Mouse (Mus musculus): ENCODE data around the gene Dhx37. TPM values are rescaled to one million over a fixed set of nuclear protein-coding genes. Genes with fewer than 3 reads are reported as not detected.

The Dhx37 gene
- total RNA-seq (2021), result 10 to 100 TPM; 12.2 to 12.7 TPM

DNA sequence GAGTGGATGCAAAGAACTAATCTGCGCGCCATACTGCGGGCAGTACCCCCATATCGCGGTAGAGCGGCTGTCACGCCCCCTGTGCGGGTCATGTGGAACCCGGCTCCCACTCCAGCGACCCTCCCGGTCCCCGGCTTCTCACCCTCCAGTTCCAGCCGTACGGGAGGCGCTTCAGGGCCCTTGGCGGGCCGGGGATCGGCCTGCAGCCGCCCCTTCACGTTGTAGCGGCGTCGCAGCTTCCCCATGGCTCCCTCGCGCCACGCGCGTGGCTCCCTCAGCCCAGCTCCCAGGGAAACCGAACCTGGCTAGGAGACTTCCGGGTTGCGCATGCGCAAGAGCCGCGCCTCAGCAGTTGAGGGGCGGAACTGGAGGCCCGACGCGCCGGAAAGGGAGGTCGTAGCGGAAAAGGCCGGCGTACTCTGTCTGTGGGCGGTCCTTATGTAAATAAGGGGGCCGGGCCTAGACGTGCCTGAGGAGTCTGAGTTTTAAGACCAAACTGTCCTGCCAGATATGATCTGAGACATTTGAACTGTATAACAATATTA is at the start of gene Dhx37:
Dhx37 (minus strand) TSS at position 329 of the 545 bp plus-strand sequence.
- DNase-seq, result peak; percentile 91 to 93

DNA sequence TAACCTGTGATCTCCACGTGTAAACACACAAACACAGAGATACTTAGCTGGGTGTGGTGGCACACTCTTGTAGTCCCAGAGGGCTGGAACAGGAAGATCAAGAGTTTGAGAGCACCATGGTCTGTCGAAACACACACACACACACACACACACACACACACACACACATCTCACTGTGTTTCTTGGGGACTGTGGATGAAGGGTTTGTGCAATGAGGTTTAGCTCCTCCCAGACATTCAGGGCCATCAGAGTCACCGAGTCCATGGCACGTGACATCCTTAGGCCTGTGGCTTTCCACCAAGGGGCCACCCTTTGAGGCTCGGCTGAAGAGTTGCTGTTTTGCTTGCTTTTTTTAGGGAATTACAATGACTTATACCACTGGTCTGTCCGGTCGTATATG is 48.6 kb upstream of the Dhx37 start:
- no peak for DNase-seq

- no peak for DNase-seq
Measured at GRCm38 (mm10) chr5:125480434-125481231, 46.7 kb upstream of the Dhx37 start.

GRCm38 (mm10) chr5:125479376-125479775 is 45.5 kb upstream of the Dhx37 start:
- no peak for DNase-seq

- no peak for DNase-seq
Measured at GRCm38 (mm10) chr5:125478037-125478436, 44.1 kb upstream of the Dhx37 start.

DNA sequence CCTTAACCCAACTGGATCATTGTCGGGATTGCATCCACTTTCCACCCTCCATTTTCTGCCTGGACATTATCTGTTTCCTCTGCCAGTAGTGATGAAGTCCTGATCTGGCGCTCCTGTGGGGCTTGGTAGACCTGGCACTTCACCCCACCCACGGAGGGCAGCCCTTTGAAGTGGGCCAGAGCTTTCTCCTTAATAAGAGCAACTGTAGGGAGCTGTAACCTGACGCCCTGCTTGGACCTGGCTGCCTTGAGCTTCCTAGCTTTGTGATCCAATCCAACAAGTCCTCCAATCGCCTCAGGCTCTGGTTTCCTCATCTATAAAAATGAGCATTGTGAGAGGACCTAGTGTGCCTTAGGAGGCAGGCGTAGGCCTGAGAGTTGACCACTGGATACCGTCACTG is 43.6 kb upstream of the Dhx37 start:
- no peak for DNase-seq

GRCm38 (mm10) chr5:125476799-125477198 is 42.9 kb upstream of the Dhx37 start:
- no peak for DNase-seq

DNA sequence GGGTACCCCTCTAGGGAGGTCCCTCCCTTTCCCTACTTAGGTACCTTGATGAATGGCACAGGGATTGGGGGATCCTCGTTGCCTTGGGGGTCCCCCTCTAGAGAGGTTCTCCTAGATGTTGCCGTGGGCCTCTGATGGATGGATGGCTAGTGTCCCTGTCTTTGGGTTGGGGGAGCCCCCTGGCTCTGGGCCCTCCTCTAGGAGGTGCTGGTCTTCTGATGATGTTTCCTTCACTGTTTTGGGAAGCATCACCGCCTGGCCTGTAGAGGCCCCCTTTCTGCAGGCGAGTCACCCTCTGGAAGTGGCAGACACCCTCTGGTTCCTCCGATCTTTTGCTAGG is 42.3 kb upstream of the Dhx37 start:
- no peak for DNase-seq

DNA sequence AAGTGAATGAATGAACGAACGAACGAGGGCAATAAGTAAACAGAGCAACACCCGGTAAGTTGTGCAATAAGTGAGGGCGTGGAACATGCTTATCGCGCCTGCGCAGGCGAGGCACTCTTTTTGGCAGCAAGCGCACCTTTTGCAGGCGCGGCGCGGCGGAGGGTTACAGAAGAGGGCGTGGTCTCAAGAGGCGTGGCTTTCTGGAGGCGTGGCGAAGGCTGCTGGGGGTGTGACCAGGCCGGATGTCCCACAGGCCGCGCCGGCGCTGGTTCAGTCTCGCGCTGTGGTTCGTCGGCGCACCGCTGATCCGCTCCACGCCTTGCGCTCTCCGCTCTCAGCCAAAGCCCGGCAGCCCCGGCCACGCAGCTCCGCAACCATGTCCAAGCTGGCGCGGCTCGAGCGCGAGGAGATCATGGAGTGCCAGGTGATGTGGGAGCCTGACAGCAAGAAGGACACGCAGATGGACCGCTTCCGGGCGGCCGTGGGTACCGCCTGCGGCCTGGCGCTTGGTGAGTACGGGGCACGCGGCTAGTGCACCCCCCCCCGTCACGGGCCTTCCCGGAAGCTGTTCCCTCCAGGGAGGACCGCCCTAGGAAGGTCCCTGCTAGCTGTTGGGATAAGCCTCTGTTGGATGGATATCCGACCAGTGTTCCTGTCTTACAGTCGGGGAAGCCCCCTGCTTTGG is 41.8 kb upstream of the Dhx37 start, which contains the start of gene Aacs:
Aacs (plus strand) TSS at position 214 of the 685 bp plus-strand sequence.
- peak; percentile 97 to 98 for DNase-seq

- no peak for DNase-seq
Measured at GRCm38 (mm10) chr5:125475030-125475429, 41.1 kb upstream of the Dhx37 start.

DNA sequence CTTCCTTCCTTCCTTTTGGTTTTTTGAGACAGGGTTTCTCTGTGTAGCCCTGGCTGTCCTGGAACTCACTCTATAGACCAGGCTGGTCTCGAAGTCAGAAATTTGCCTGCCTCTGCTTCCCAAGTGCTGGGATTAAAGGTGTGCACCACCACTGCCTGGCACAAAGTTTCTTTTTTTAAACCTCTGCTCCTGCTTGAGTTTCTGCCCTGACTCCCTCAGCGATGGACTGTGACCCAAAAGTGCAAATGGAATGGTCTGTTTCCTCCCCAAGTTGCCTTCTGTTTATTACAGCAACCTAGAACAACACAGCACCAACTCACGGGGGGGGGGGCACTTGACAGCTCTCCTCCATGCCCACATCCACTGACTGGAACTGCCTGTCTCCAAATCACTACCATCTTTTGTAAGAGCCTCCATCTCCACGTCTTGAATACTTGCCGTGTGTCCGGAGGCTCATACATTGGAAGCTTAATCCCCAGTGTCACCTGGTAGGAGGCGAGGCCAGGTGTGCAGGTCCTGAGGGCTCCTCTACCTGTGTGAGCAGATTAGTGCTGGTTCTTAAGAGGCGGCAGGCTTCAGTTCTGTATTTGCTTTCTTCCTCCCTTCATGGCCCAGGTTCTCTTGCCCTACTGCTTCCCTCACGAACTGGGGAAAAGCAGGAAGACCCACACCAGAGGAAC is 39.0 kb upstream of the Dhx37 start:
- DNase-seq, result no peak

- DNase-seq, result no peak
Measured at GRCm38 (mm10) chr5:125470713-125471112, 36.8 kb upstream of the Dhx37 start.

- DNase-seq, result no peak
Measured at GRCm38 (mm10) chr5:125467261-125467660, 33.3 kb upstream of the Dhx37 start.

DNA sequence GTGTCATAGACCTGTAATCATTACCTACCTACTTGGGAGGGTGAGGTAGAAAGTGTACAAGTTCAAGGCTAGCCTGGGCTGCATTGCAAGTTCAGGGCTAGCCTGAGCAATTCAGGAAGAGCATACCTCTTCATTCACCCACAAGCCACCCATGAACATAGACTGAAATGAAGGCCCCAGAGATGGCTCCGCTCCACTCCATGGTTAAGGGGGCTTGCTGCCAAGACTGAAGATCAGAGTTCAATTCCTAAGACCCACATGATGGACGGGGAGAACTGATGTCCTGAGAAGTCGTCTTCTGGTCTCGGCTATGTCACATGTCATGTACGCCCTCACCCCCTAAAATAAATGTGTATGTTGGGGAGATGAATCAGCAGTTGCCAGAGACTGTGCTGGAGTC is 32.6 kb upstream of the Dhx37 start:
- DNase-seq, result no peak

DNA sequence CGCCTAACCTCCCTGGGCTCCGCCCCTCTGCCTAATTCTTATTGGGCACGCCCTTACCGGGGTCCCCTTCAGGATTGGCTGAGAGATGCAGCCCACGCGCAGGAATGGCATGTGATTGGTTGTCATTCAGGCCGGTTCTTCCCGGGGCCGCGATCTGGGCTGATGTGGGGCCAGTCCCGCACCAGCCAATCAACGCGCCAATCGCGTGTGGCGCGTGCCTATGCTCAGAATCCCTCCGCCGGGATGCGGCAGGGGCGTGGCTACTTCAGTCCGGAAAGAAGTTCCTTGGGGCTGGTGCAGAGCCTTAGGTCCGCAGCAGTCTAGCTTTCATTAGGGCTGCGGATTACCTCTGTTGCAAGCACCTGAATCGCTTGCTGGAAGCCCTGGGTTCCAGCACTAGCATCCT is 31.8 kb upstream of the Dhx37 start:
- DNase-seq, result peak; percentile 95 to 98

GRCm38 (mm10) chr5:125465192-125465591 is 31.3 kb upstream of the Dhx37 start:
- DNase-seq, result no peak

DNA sequence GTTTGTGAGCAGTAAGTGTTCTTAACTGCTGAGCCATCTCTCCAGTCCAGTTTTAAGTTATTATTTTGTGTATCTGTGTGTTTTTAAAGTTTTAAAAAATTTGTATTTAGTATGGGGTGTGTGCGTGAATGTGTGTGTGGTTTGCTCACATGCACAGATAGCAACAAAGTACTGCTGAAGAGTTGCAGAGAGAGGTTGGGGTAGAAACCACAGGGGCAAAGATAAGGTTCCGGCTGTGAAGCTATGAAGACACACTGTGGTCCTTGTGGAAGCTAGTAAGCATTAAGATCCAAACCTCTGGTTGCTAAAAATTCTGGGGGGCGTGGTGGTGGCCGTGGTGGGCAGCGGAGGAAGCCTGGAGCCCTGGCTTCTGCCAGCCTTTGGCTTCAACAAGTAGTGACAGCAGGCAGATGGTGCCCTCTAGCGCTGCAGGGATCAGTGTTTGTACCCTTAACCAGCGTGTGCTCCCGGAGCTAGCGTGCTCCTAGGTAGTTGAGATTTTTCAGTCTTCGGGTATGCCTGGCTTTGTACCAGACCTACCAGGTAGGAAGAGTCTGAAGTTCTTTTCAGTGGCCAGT is 28.0 kb upstream of the Dhx37 start:
- DNase-seq, result peak in 1 of 2 experiments; percentile 36

GRCm38 (mm10) chr5:125460574-125460973 is 26.7 kb upstream of the Dhx37 start:
- DNase-seq, result no peak

GRCm38 (mm10) chr5:125457538-125457937 is 23.6 kb upstream of the Dhx37 start:
- DNase-seq, result no peak

GRCm38 (mm10) chr5:125456100-125456499 is 22.2 kb upstream of the Dhx37 start:
- no peak for DNase-seq

- no peak for DNase-seq
Measured at GRCm38 (mm10) chr5:125452573-125452972, 18.7 kb upstream of the Dhx37 start.

- no peak for DNase-seq
Measured at GRCm38 (mm10) chr5:125449306-125449705, 15.4 kb upstream of the Dhx37 start.

- no peak for DNase-seq
Measured at GRCm38 (mm10) chr5:125448631-125449030, 14.7 kb upstream of the Dhx37 start.

Measured in layer of hippocampus, postnatal 36 days (tissue).